11 mouse cellular contexts compared by ENCODE assay signal in the genomic region with DNA sequence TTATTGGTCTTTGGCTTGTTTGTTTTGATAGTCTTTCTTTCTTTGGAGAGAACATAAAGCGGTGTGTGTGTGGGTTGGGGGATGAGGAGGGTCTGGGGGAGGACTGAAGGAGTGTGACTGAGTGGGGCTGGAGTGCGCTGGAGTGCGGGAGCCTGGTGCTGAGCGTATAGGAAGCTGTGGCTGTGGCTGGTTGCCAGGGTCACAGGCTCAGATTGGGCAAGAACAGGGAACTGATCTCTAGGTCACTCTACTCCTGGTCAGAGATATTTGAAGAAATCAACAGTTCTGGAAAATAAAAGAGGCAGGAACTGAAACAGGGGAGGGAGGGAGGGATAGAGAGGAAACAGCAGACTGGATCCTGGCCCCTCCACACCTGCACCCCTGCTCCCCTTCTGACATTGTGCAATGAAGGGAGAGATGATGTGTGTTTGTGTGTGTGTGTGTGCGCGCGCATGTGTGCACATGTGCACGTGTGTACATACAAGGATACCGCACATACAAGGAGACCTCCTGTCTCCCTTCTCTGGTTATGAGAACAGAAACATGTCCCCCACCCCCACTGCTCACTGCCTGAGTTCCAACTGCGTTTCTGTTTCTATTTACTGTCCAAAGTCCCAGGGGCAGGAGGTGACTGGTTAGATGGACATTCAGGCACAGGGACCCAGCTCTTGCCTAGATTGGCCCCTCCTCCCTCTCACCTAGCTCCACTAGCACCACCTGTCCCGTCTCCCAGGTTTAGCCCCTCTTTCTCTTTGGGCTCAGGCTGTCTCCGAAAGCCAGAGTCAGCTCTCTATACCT. TPM values are rescaled to one million over a fixed set of nuclear protein-coding genes. Genes with fewer than 3 reads are reported as not detected.
DNase-seq lines count a peak whose midpoint lies in the region.
"Had no signal": no experiment of that assay in that cellular context is flagged by ENCODE, and none has a peak within 500 bp of the region (broad histone marks: within the 10 kb centered on the region; RNA-seq: fewer than 3 reads in every experiment).

A gene (plus strand): TSS at position 659 of the 798 bp plus-strand sequence.

- 80% methylated on average over 12 of the region's 12 CpGs for WGBS in limb, embryonic 10.5 days

- 0 out of 2 replicates have a peak, but pooled peaks cover 1% of the 10 kb centered on the region for H3K27me3 ChIP-seq in limb, embryonic 10.5 days (ENCODE audit: low read depth, poor library complexity, severe bottlenecking)
- H3K27me3 ChIP-seq: hindbrain, embryonic 12.5 days; midbrain, embryonic 13.5 days had no signal

- DNase-seq in 416B (ENCODE audit: low read depth) (peak; percentile 60), adipocyte (ENCODE audit: low spot score) (peak; percentile 55)
- peak; percentile 32 to 61 for DNase-seq in kidney, postnatal 36 days
- DNase-seq in lung, postnatal 36 days, result peak; percentile 68
- no peak for DNase-seq in frontal cortex, postnatal 10 days (ENCODE audit: low spot score in 2 of 2)
- no peak for DNase-seq in limb, embryonic 10.5 days (ENCODE audit: low spot score)
- DNase-seq in urinary bladder, postnatal 10 days (ENCODE audit: low spot score), result no peak
- DNase-seq: cerebellum, adult 11 months had no signal

- no peak within 1 kb of the TSS for H3K4me3 ChIP-seq in limb, embryonic 10.5 days
- H3K4me3 ChIP-seq: hindbrain, embryonic 12.5 days; midbrain, embryonic 13.5 days had no signal

- H3K36me3 ChIP-seq in limb, embryonic 10.5 days, result no peaks in the 10 kb centered on the region
- H3K36me3 ChIP-seq: hindbrain, embryonic 12.5 days; midbrain, embryonic 13.5 days had no signal

- peaks cover 6% of the 10 kb centered on the region; the same call in 1 of the 2 replicates for H3K4me1 ChIP-seq in limb, embryonic 10.5 days
- H3K4me1 ChIP-seq: hindbrain, embryonic 12.5 days; midbrain, embryonic 13.5 days had no signal

- no peak within 1 kb of the TSS for H3K27ac ChIP-seq in limb, embryonic 10.5 days
- H3K27ac ChIP-seq: hindbrain, embryonic 12.5 days; midbrain, embryonic 13.5 days had no signal

- no peaks in the 10 kb centered on the region for H3K9me3 ChIP-seq in limb, embryonic 10.5 days (replicated peaks)
- H3K9me3 ChIP-seq: hindbrain, embryonic 12.5 days; midbrain, embryonic 13.5 days had no signal

RNA-seq across cellular contexts. Expression of the gene that starts here (rescaled TPM):
- not detected in 2 replicates for polyA plus RNA-seq in limb, embryonic 10.5 days (2016; fragmentation: Nextera tagmentation; extraction: Ambion mirVana)
- polyA plus RNA-seq: hindbrain, embryonic 12.5 days; midbrain, embryonic 13.5 days; Patski had no signal

Comparison
In these comparisons a context has a peak if more than half of its experiments do, and no peak if none do; other contexts are left out.
1. DNase-seq: peak in 416B (single experiment), adipocyte (single experiment), kidney, postnatal 36 days (2 of 2) and lung, postnatal 36 days (single experiment); none in frontal cortex, postnatal 10 days (0 of 2), limb, embryonic 10.5 days (single experiment) and urinary bladder, postnatal 10 days (single experiment).